Mouse (Mus musculus): ENCODE results near the gene Efemp1.

The Efemp1 gene

GRCm38 (mm10) chr11:28961381-28961780 lies 108.4 kb downstream of the Efemp1 start:
- 80% methylated on average over 1 of the region's 1 CpGs for WGBS

All from cerebral cortex, adult 2 months (tissue).